Mouse (Mus musculus) adrenal gland, adult 18-20 months (tissue): ENCODE results near the gene Gclc. TPM values are rescaled to one million over a fixed set of nuclear protein-coding genes. Genes with fewer than 3 reads are reported as not detected.
A peak's percentile ranks its signal among the peaks of the same experiment; 100 is the strongest.

ENCODE experiments used
- DNase-seq, 2 experiments: peaks; one replicate each; pipeline ENCODE4 v3.0.0; 2021 to 2022; ENCODE audit warnings: low spot score in 2 of 2
- total RNA-seq, 2 experiments: library from RNA; stranded (reverse); gene quantifications; 1 replicate in 1 of 2; 2 replicates in 1 of 2; pipeline ENCODE4 v1.2.3; 2021

The Gclc gene
- total RNA-seq, 2 experiments from 2014 or later = 38.1 to 50.8 TPM

GRCm38 (mm10) chr9:77781453-77782163, 27.3 kb downstream of the Gclc start:
- no peak for DNase-seq

- no peak for DNase-seq
Observed at GRCm38 (mm10) chr9:77782201-77782600, 27.9 kb downstream of the Gclc start.

GRCm38 (mm10) chr9:77783006-77783405, 28.7 kb downstream of the Gclc start:
- no peak for DNase-seq

GRCm38 (mm10) chr9:77785466-77785865, 31.1 kb downstream of the Gclc start:
- DNase-seq = no peak

GRCm38 (mm10) chr9:77787936-77788335, 33.6 kb downstream of the Gclc start:
- no peak for DNase-seq

- peak in 1 of 2 experiments; percentile 15 for DNase-seq
Observed at GRCm38 (mm10) chr9:77789615-77790348, 35.4 kb downstream of the Gclc start.

GRCm38 (mm10) chr9:77793838-77794237, 39.5 kb downstream of the Gclc start:
- DNase-seq = no peak

GRCm38 (mm10) chr9:77802461-77802860, 48.1 kb downstream of the Gclc start:
- peak; percentile 21 to 37 for DNase-seq

GRCm38 (mm10) chr9:77806426-77806825, 52.1 kb downstream of the Gclc start:
- no peak for DNase-seq

- peak; percentile 83 to 88 for DNase-seq
Observed at GRCm38 (mm10) chr9:77806842-77807668, 52.7 kb downstream of the Gclc start.

GRCm38 (mm10) chr9:77808481-77808880, 54.1 kb downstream of the Gclc start:
- DNase-seq = no peak

- DNase-seq = no peak
Observed at GRCm38 (mm10) chr9:77818858-77819257, 64.5 kb downstream of the Gclc start.

GRCm38 (mm10) chr9:77819318-77819717, 65.0 kb downstream of the Gclc start:
- DNase-seq = no peak

- DNase-seq = no peak
Observed at GRCm38 (mm10) chr9:77820836-77821235, 66.5 kb downstream of the Gclc start.

- no peak for DNase-seq
Observed at GRCm38 (mm10) chr9:77825380-77825961, 71.1 kb downstream of the Gclc start.

- no peak for DNase-seq
Observed at GRCm38 (mm10) chr9:77826237-77826636, 71.9 kb downstream of the Gclc start.

- DNase-seq = no peak
Observed at GRCm38 (mm10) chr9:77828531-77828965, 74.2 kb downstream of the Gclc start.

GRCm38 (mm10) chr9:77834259-77834993, 80.1 kb downstream of the Gclc start:
- DNase-seq = no peak

GRCm38 (mm10) chr9:77835122-77835521, 80.8 kb downstream of the Gclc start:
- DNase-seq = no peak

- DNase-seq = no peak
Observed at GRCm38 (mm10) chr9:77835756-77836155, 81.4 kb downstream of the Gclc start.
